Mouse (Mus musculus) T-helper 17 cell (primary cell): ENCODE data around the gene Cfap126.

ENCODE experiments used
- in situ Hi-C, 2 experiments: fragments of 300-600 bp; cut with MboI, MseI; formaldehyde crosslinking; loops; 1 replicate in 1 of 2; 2 replicates in 1 of 2; pipeline ENCODE4 v1.15.1; 2025; ENCODE audit warnings: high pct_unique_total_duplicates in 2 of 2

Gene Cfap126

GRCm38 (mm10) chr1:171090761-171091160 lies 23.0 kb upstream of the Cfap126 start:
- in situ Hi-C loops = no loop called here

- in situ Hi-C loops = no loop called here
These were observed 19.3 kb upstream of the Cfap126 start for GRCm38 (mm10) chr1:171094424-171094823.

GRCm38 (mm10) chr1:171096110-171096964 lies 17.4 kb upstream of the Cfap126 start:
- in situ Hi-C loops = no loop called here

- in situ Hi-C loops = no loop called here
These were observed 16.6 kb upstream of the Cfap126 start for GRCm38 (mm10) chr1:171097136-171097535.

- in situ Hi-C loops = no loop called here
These were observed 16.1 kb upstream of the Cfap126 start for GRCm38 (mm10) chr1:171097612-171098011.

GRCm38 (mm10) chr1:171101033-171101432 lies 12.7 kb upstream of the Cfap126 start:
- in situ Hi-C loops = loop anchor here in 1 of 2 experiments (5.0 kb wide), 1 partner anchor 34 kb away; no protein-coding TSS in a partner anchor

GRCm38 (mm10) chr1:171101733-171102546 lies 11.8 kb upstream of the Cfap126 start:
- in situ Hi-C loops = loop anchor here in 1 of 2 experiments (5.0 kb wide), 1 partner anchor 35 kb away; no protein-coding TSS in a partner anchor

GRCm38 (mm10) chr1:171102547-171103177 lies 11.1 kb upstream of the Cfap126 start:
- in situ Hi-C loops = loop anchor here in 1 of 2 experiments (5.0 kb wide), 1 partner anchor 35 kb away; no protein-coding TSS in a partner anchor

GRCm38 (mm10) chr1:171103179-171103840 lies 10.4 kb upstream of the Cfap126 start:
- in situ Hi-C loops = loop anchor here in 1 of 2 experiments (5.0 kb wide), 1 partner anchor 36 kb away; no protein-coding TSS in a partner anchor

- in situ Hi-C loops = no loop called here
These were observed 8.5 kb upstream of the Cfap126 start for GRCm38 (mm10) chr1:171105226-171105625.

GRCm38 (mm10) chr1:171109620-171110019 lies 4.1 kb upstream of the Cfap126 start:
- in situ Hi-C loops = loop anchor here in 1 of 2 experiments (10.0 kb wide), 1 partner anchor 145 kb away; the partner anchor contains the start of genes Adamts4 and Ndufs2

- in situ Hi-C loops = loop anchor here in 1 of 2 experiments (10.0 kb wide), 1 partner anchor 144 kb away; the partner anchor contains the start of genes Adamts4 and Ndufs2
These were observed 3.1 kb upstream of the Cfap126 start for GRCm38 (mm10) chr1:171110659-171111019.

- in situ Hi-C loops = loop anchor here in 1 of 2 experiments (10.0 kb wide), 1 partner anchor 144 kb away; the partner anchor contains the start of genes Adamts4 and Ndufs2
These were observed 2.5 kb upstream of the Cfap126 start for GRCm38 (mm10) chr1:171111020-171111780.

- in situ Hi-C loops = loop anchor here in 1 of 2 experiments (10.0 kb wide), 1 partner anchor 143 kb away; the partner anchor contains the start of genes Adamts4 and Ndufs2
These were observed 1.7 kb upstream of the Cfap126 start for GRCm38 (mm10) chr1:171111781-171112575.

GRCm38 (mm10) chr1:171112986-171113385 lies 732 bp upstream of the Cfap126 start:
- in situ Hi-C loops = loop anchor here in 1 of 2 experiments (10.0 kb wide), 1 partner anchor 142 kb away; the partner anchor contains the start of genes Adamts4 and Ndufs2

GRCm38 (mm10) chr1:171116280-171116679 lies 2.6 kb downstream of the Cfap126 start:
- in situ Hi-C loops = loop anchor here in 1 of 2 experiments (5.0 to 10.0 kb wide), 2 partner anchors 106 to 139 kb away; partner anchors contain the start of genes Adamts4, Ndufs2 and Tomm40l

- in situ Hi-C loops = loop anchor here in 1 of 2 experiments (5.0 to 10.0 kb wide), 2 partner anchors 104 to 137 kb away; partner anchors contain the start of genes Adamts4, Ndufs2 and Tomm40l
These were observed 4.6 kb downstream of the Cfap126 start for GRCm38 (mm10) chr1:171118269-171118684.

GRCm38 (mm10) chr1:171118996-171119395 lies 5.3 kb downstream of the Cfap126 start:
- in situ Hi-C loops = loop anchor here in 1 of 2 experiments (5.0 to 10.0 kb wide), 2 partner anchors 103 to 136 kb away; partner anchors contain the start of genes Adamts4, Ndufs2 and Tomm40l
